Mouse (Mus musculus): ENCODE measurements around the gene Rhbdd1. TPM values are rescaled to one million over a fixed set of nuclear protein-coding genes. Genes with fewer than 3 reads are reported as not detected.

Rhbdd1 gene
- polyA plus RNA-seq, 1 experiment from 2014 or later, result 7.5 TPM

DNA sequence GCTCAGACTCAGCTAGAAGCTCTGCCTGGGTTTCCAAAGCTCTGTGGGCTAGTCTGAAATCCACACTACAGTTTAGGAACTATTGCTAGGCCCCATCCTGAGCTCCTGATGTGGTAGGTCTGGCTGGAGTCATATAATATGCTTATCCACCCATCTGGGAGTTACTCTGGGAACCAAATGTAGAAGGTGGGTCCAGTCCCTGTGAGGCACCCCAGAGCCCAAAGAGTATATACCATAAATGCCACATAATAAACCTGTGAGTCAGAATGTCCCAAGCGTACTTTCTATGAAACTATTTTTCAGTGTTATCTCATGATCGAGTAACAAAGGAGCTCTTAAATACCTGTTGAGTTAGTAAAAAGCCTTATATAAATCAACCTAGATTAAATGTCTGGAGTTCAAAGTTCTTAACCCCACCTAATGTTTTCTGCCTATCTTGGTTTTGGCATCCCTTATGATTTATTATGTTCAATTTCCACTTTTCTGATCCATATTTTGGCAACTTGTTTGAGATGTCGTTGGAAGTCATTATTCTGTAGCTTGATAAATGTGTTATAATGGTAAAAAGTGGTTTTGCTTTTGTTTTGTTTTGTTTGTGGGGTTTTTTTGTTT is 98.3 kb downstream of the Rhbdd1 start:
- ATAC-seq, result peak; percentile 64; the same call in 1 of the 2 replicates
- no peaks in the 10 kb centered on the region for H3K36me3 ChIP-seq (ENCODE audit: control insufficient read depth, insufficient read depth)
- no peaks in the 10 kb centered on the region for H3K27me3 ChIP-seq (replicated peaks; ENCODE audit: control insufficient read depth, insufficient read depth, low read length)
- no peak overlapping the region for H3K9ac ChIP-seq (ENCODE audit: low read depth, low read length)
- H3K4me1 ChIP-seq (replicated peaks; ENCODE audit: control insufficient read depth, insufficient read depth, low read length), result 0 out of 2 replicates have a peak, but pooled peaks cover 3% of the 10 kb centered on the region
- WGBS, result 43% methylated on average over 3 of the region's 3 CpGs
- TF ChIP-seq CTCF (IDR thresholded peaks at IDR 0.05; ENCODE audit: low read depth), result no peak
- H3K4me2 ChIP-seq (replicated peaks; ENCODE audit: low read depth), result no peak overlapping the region
- H3K9me3 ChIP-seq (ENCODE audit: control insufficient read depth), result no peaks in the 10 kb centered on the region
- H3K27ac ChIP-seq (ENCODE audit: low read depth, low read length), result no peak overlapping the region
- no peak overlapping the region for H3K4me3 ChIP-seq (ENCODE audit: low read depth, low read length)

DNA sequence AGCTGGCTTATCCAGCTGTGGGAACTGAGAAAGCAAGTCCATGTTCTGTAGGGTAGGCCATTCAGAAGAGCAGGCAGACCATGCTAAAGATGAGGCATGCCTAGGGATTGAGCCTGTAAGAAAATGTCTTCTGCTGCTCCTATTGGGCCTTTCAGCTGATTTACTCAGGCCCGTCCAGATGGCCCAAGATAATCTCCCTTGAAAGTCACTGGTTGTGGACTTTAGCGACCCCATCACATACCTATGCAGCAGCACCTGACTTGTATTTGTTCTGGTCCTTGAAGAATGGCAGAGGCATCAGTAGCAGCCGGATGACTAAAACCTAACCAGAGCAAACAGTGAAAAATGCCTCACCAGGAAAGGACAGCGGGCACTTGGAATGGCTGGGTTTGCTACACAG is 99.4 kb downstream of the Rhbdd1 start:
- TF ChIP-seq CTCF (IDR thresholded peaks at IDR 0.05; ENCODE audit: low read depth), result no peak
- Histone ChIP-seq H3K4me2 (replicated peaks; ENCODE audit: low read depth) (no peak overlapping the region), H3K9ac (ENCODE audit: low read depth, low read length) (no peak overlapping the region), H3K4me1 (replicated peaks; ENCODE audit: control insufficient read depth, insufficient read depth, low read length) (0 out of 2 replicates have a peak, but pooled peaks cover 3% of the 10 kb centered on the region), H3K27me3 (replicated peaks; ENCODE audit: control insufficient read depth, insufficient read depth, low read length) (no peaks in the 10 kb centered on the region), H3K27ac (ENCODE audit: low read depth, low read length) (no peak overlapping the region), H3K9me3 (ENCODE audit: control insufficient read depth) (no peaks in the 10 kb centered on the region), H3K4me3 (ENCODE audit: low read depth, low read length) (no peak overlapping the region), H3K36me3 (ENCODE audit: control insufficient read depth, insufficient read depth) (no peaks in the 10 kb centered on the region)
- no peak for ATAC-seq
- 74% methylated on average over 4 of the region's 4 CpGs for WGBS

DNA sequence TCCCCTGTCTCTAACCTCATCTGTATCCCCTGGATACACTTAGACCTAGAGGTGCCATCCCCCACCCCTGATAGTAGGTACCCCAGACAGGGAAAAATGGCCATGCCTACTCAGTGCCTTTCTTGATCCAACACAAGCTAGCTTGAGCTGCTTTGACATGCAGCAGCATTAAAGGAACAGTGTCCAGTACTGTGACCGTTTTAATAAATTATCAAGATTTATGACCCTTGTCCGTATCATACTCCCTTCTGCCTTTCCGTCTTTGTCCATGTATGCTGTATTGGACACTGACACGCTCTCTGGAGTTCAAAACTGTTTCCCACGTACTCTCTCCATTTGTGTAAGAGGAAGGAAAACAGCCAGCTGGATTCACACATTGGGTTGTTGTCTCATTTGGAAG is 111.5 kb downstream of the Rhbdd1 start:
- no peak overlapping the region for H3K4me3 ChIP-seq (ENCODE audit: low read depth, low read length)
- no peak overlapping the region for H3K4me2 ChIP-seq (replicated peaks; ENCODE audit: low read depth)
- no peaks in the 10 kb centered on the region for H3K27me3 ChIP-seq (replicated peaks; ENCODE audit: control insufficient read depth, insufficient read depth, low read length)
- 0 out of 2 replicates have a peak, but pooled peaks cover 6% of the 10 kb centered on the region for H3K4me1 ChIP-seq (replicated peaks; ENCODE audit: control insufficient read depth, insufficient read depth, low read length)
- TF ChIP-seq CTCF (IDR thresholded peaks at IDR 0.05; ENCODE audit: low read depth), result no peak
- H3K36me3 ChIP-seq (ENCODE audit: control insufficient read depth, insufficient read depth), result no peaks in the 10 kb centered on the region
- no peak overlapping the region for H3K9ac ChIP-seq (ENCODE audit: low read depth, low read length)
- 85% methylated on average over 5 of the region's 5 CpGs for whole genome bisulfite sequencing
- ATAC-seq, result no peak
- H3K27ac ChIP-seq (ENCODE audit: low read depth, low read length), result no peak overlapping the region
- H3K9me3 ChIP-seq (ENCODE audit: control insufficient read depth), result no peaks in the 10 kb centered on the region

DNA sequence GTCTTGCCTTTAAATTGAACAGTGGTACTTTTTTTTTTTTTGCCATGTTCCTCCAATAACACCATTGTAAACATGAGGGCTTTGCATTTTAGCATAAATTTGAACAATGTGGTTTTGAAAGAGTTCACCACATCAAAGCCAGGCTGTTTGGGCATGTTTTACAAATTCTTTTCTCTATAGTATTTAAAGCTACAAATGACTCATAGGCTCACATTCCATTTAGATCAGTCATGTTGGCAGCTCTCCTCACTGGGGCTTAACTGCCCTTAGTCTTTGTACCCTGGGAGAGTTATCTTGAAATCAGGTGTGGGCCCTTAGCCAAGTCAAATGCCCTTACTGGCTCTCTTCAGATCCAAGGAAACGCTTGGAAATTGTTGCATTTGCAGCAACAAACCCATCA is 112.8 kb downstream of the Rhbdd1 start:
- H3K4me3 ChIP-seq (ENCODE audit: low read depth, low read length), result no peak overlapping the region
- peak; percentile 83 for ATAC-seq
- no peak overlapping the region for H3K9ac ChIP-seq (ENCODE audit: low read depth, low read length)
- WGBS, result 18% methylated on average over 1 of the region's 1 CpGs
- TF ChIP-seq CTCF (IDR thresholded peaks at IDR 0.05; ENCODE audit: low read depth), result no peak
- no peaks in the 10 kb centered on the region for H3K36me3 ChIP-seq (ENCODE audit: control insufficient read depth, insufficient read depth)
- H3K27ac ChIP-seq (ENCODE audit: low read depth, low read length), result no peak overlapping the region
- no peaks in the 10 kb centered on the region for H3K9me3 ChIP-seq (ENCODE audit: control insufficient read depth)
- 0 out of 2 replicates have a peak, but pooled peaks cover 6% of the 10 kb centered on the region for H3K4me1 ChIP-seq (replicated peaks; ENCODE audit: control insufficient read depth, insufficient read depth, low read length)
- H3K4me2 ChIP-seq (replicated peaks; ENCODE audit: low read depth), result no peak overlapping the region
- no peaks in the 10 kb centered on the region for H3K27me3 ChIP-seq (replicated peaks; ENCODE audit: control insufficient read depth, insufficient read depth, low read length)

DNA sequence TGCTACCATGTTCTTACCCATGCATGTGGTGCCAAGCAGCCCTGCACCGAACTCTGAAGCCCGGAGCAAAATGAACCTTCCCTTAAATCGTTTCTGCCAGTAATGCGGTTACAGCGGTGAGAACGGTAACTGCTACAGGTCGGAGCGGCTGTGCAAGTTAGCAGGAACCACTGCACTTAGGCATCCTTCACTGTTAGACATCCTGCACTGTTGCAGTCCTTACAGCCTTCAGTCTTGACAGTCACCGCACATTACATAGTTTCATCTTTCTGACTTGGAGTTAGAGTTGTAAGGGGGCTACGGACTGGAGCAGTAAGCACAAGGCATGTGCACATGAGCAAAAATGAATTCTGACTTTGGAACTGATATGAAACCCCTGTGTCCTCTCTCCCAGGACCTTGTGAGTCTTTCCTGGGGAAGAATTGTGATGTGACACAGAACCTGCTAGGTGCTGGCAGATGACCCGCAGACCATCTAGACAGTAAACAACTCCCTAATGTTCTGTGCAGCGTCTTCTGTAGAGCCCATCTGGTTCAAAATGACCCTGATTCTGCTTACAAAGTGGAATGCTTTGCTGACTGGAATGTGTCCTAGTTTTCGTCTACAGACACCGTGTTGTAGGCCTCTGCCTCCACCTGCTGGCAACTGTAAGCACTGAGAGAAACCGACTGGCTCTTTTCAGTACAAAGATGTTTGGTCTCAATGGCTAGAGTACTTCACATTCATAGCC is 116.8 kb downstream of the Rhbdd1 start:
- H3K27ac ChIP-seq (ENCODE audit: low read depth, low read length), result no peak overlapping the region
- no peaks in the 10 kb centered on the region for H3K36me3 ChIP-seq (ENCODE audit: control insufficient read depth, insufficient read depth)
- ATAC-seq, result peak; percentile 45; the same call in 1 of the 2 replicates
- H3K27me3 ChIP-seq (replicated peaks; ENCODE audit: control insufficient read depth, insufficient read depth, low read length), result no peaks in the 10 kb centered on the region
- no peak overlapping the region for H3K9ac ChIP-seq (ENCODE audit: low read depth, low read length)
- H3K4me1 ChIP-seq (replicated peaks; ENCODE audit: control insufficient read depth, insufficient read depth, low read length), result 0 out of 2 replicates have a peak, but pooled peaks cover 6% of the 10 kb centered on the region
- 60% methylated on average over 15 of the region's 15 CpGs for WGBS
- no peak overlapping the region for H3K4me3 ChIP-seq (ENCODE audit: low read depth, low read length)
- TF ChIP-seq CTCF (IDR thresholded peaks at IDR 0.05; ENCODE audit: low read depth), result peak; percentile 96
- no peak overlapping the region for H3K4me2 ChIP-seq (replicated peaks; ENCODE audit: low read depth)
- H3K9me3 ChIP-seq (ENCODE audit: control insufficient read depth), result no peaks in the 10 kb centered on the region

DNA sequence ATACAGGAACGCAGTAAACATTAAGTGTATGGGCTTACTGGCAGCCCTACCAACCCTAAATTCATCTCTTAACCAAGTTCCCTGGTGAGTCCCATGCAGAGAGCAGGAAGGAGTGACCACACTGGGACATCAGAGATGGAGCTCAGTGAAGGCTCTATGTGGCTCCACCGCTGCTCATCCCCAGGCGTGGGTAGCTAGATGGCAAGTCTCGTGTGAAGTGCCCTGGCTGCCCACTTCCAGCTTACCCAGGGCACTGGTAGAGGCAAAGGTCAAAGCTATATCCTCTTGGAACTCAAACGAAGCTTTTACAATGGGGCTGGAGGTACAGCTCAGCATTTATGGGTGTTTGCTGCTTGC is 117.4 kb downstream of the Rhbdd1 start:
- H3K4me1 ChIP-seq (replicated peaks; ENCODE audit: control insufficient read depth, insufficient read depth, low read length), result 0 out of 2 replicates have a peak, but pooled peaks cover 5% of the 10 kb centered on the region
- no peak overlapping the region for H3K4me3 ChIP-seq (ENCODE audit: low read depth, low read length)
- ATAC-seq, result no peak
- no peaks in the 10 kb centered on the region for H3K27me3 ChIP-seq (replicated peaks; ENCODE audit: control insufficient read depth, insufficient read depth, low read length)
- 68% methylated on average over 5 of the region's 5 CpGs for WGBS
- H3K27ac ChIP-seq (ENCODE audit: low read depth, low read length), result no peak overlapping the region
- H3K36me3 ChIP-seq (ENCODE audit: control insufficient read depth, insufficient read depth), result no peaks in the 10 kb centered on the region
- H3K9ac ChIP-seq (ENCODE audit: low read depth, low read length), result no peak overlapping the region
- TF ChIP-seq CTCF (IDR thresholded peaks at IDR 0.05; ENCODE audit: low read depth), result no peak
- H3K4me2 ChIP-seq (replicated peaks; ENCODE audit: low read depth), result no peak overlapping the region
- no peaks in the 10 kb centered on the region for H3K9me3 ChIP-seq (ENCODE audit: control insufficient read depth)

Measured in intestine, postnatal 0 days (tissue).